In the genomic region with DNA sequence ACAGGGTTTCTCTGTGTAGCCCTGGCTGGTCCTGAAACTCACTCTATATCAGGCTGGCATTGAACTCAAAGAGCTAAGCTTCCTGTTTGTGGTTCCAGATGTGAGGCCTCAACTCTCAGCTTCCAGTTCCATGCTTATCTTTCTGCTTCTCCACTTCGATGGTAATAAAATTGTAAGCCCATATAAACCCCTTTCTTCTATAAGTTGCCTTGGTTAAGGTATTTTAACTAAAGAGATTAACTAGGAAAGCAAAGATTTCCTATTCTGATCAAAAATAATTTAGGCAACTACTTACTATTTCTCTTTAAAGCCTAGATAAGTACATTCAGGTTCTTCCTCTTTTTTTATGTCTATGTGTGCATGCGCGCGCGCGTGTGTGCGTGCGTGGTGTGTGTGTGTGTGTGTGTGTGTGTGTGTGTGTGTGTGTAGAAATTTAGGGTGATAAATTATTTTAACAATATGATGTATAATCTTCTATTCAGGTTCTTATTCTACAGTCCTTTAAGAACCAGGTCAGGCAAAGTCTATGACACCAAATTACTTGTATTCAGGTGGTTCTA, we compare ENCODE assay signal across 26 mouse cellular contexts.
"Had no signal": no experiment of that assay in that cellular context is flagged by ENCODE, and none has a peak within 500 bp of the region (broad histone marks: within the 10 kb centered on the region; RNA-seq: fewer than 3 reads in every experiment).

No protein-coding gene starts in this region.

- H3K36me3 ChIP-seq: heart, embryonic 10.5 days; heart, embryonic 12.5 days; hindbrain, embryonic 10.5 days; hindbrain, embryonic 12.5 days; intestine, embryonic 15.5 days; limb, embryonic 10.5 days; limb, embryonic 12.5 days; liver, embryonic 13.5 days had no signal

- H3K4me1 ChIP-seq: heart, embryonic 10.5 days; hindbrain, embryonic 10.5 days; intestine, embryonic 15.5 days; limb, embryonic 10.5 days; liver, embryonic 13.5 days had no signal

- H3K27ac ChIP-seq: heart, embryonic 10.5 days; hindbrain, embryonic 10.5 days; hindbrain, embryonic 12.5 days; hindbrain, embryonic 14.5 days; intestine, embryonic 15.5 days; layer of hippocampus, adult 2 months; left cerebral cortex, adult 2 months; limb, embryonic 10.5 days; limb, embryonic 12.5 days; liver, embryonic 13.5 days had no signal

- H3K4me2 ChIP-seq: heart, embryonic 12.5 days; hindbrain, embryonic 12.5 days; hindbrain, embryonic 14.5 days; intestine, embryonic 15.5 days; limb, embryonic 12.5 days; liver, embryonic 11.5 days; liver, embryonic 13.5 days had no signal

- H3K9me3 ChIP-seq: heart, embryonic 10.5 days; heart, embryonic 12.5 days; hindbrain, embryonic 10.5 days; hindbrain, embryonic 12.5 days; intestine, embryonic 15.5 days; limb, embryonic 10.5 days; limb, embryonic 12.5 days; liver, embryonic 13.5 days had no signal

- H3K4me3 ChIP-seq: heart, embryonic 10.5 days; heart, embryonic 12.5 days; hindbrain, embryonic 10.5 days; hindbrain, embryonic 12.5 days; intestine, embryonic 15.5 days; layer of hippocampus, adult 2 months; left cerebral cortex, adult 2 months; limb, embryonic 10.5 days; limb, embryonic 12.5 days; liver, embryonic 13.5 days had no signal

- ATAC-seq: hindbrain, embryonic 16.5 days; inflammation-experienced regulatory T-cells, adult 6 months; intestine, embryonic 15.5 days; intestine, postnatal 0 days had no signal

- DNase-seq: gastrocnemius, postnatal 14 days; gastrocnemius, postnatal 36 days; heart, adult 18-20 months; heart, postnatal 10 days; heart, postnatal 4 days; kidney, adult 18-20 months; kidney, adult 8-10 months; kidney, postnatal 10 days; kidney, postnatal 25 days; kidney, postnatal 4 days; liver; liver, embryonic 13.5 days had no signal

- H3K9ac ChIP-seq: heart, embryonic 12.5 days; hindbrain, embryonic 12.5 days; hindbrain, embryonic 14.5 days; intestine, embryonic 15.5 days; limb, embryonic 12.5 days; liver, embryonic 13.5 days had no signal

- H3K27me3 ChIP-seq: heart, embryonic 12.5 days; hindbrain, embryonic 12.5 days; intestine, embryonic 15.5 days; limb, embryonic 12.5 days; liver, embryonic 13.5 days had no signal
